Mouse (Mus musculus): ENCODE data around the gene Dner. TPM values are rescaled to one million over a fixed set of nuclear protein-coding genes. Genes with fewer than 3 reads are reported as not detected.

The Dner gene
- polyA plus RNA-seq, 1 experiment from 2014 or later: 0.89 TPM

- peak; percentile 68 for DNase-seq
- TF ChIP-seq CTCF (IDR thresholded peaks at IDR 0.05; ENCODE audit: low read depth): no peak
- no peak overlapping the region for H3K4me3 ChIP-seq (ENCODE audit: low read depth, low read length)
- H3K4me2 ChIP-seq: no peak overlapping the region
- no peak overlapping the region; the same call in 1 of the 2 replicates for H3K27ac ChIP-seq (ENCODE audit: low read depth)
- no peak for ATAC-seq (ENCODE audit: insufficient read depth)
- no peaks in the 10 kb centered on the region for H3K9me3 ChIP-seq (ENCODE audit: low read depth, low read length)
- 0 out of 2 replicates have a peak, but pooled peaks cover 5% of the 10 kb centered on the region for H3K4me1 ChIP-seq (ENCODE audit: insufficient read depth)
- H3K36me3 ChIP-seq (ENCODE audit: insufficient read depth): no peaks in the 10 kb centered on the region
- WGBS: 29% methylated on average over 1 of the region's 1 CpGs
- no peak overlapping the region for H3K9ac ChIP-seq
- no peaks in the 10 kb centered on the region for H3K27me3 ChIP-seq (ENCODE audit: insufficient read depth, low read length)
Observed at GRCm38 (mm10) chr1:84508510-84508909, 187.5 kb downstream of the Dner start.

DNA sequence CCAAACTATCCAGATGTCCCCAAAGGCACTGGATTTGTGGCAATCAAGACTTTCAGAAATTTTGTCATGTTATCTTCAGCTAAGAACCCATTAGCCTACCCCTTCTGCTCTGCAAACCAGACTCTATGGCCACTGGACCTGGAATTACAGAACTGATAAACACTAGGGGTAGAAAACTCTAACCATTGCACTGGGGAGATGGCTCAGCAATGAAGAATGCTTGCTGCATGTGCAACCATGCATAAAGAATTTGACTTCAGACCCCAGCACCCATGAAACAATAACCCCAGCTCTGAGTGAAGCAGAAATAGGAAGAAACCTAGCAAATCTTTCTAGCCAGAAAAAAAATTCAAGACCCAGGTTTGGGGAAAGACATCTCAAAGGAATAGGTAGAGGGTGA, 188.5 kb downstream of the Dner start:
- Histone ChIP-seq H3K4me1 (ENCODE audit: insufficient read depth) (0 out of 2 replicates have a peak, but pooled peaks cover 5% of the 10 kb centered on the region), H3K4me2 (no peak overlapping the region), H3K9ac (no peak overlapping the region), H3K9me3 (ENCODE audit: low read depth, low read length) (no peaks in the 10 kb centered on the region), H3K36me3 (ENCODE audit: insufficient read depth) (no peaks in the 10 kb centered on the region), H3K27ac (ENCODE audit: low read depth) (no peak overlapping the region), H3K27me3 (ENCODE audit: insufficient read depth, low read length) (no peaks in the 10 kb centered on the region), H3K4me3 (ENCODE audit: low read depth, low read length) (no peak overlapping the region)
- TF ChIP-seq CTCF (IDR thresholded peaks at IDR 0.05; ENCODE audit: low read depth): no peak
- ATAC-seq (ENCODE audit: insufficient read depth): no peak
- no peak for DNase-seq

GRCm38 (mm10) chr1:84506984-84507546, 189.0 kb downstream of the Dner start:
- H3K27ac ChIP-seq (ENCODE audit: low read depth): no peak overlapping the region
- H3K36me3 ChIP-seq (ENCODE audit: insufficient read depth): no peaks in the 10 kb centered on the region
- no peaks in the 10 kb centered on the region for H3K9me3 ChIP-seq (ENCODE audit: low read depth, low read length)
- no peaks in the 10 kb centered on the region for H3K27me3 ChIP-seq (ENCODE audit: insufficient read depth, low read length)
- no peak overlapping the region for H3K4me3 ChIP-seq (ENCODE audit: low read depth, low read length)
- 22% methylated on average over 6 of the region's 6 CpGs for whole genome bisulfite sequencing
- ATAC-seq (ENCODE audit: insufficient read depth): peak; percentile 78; the same call in 1 of the 2 replicates
- no peak overlapping the region for H3K4me2 ChIP-seq
- 0 out of 2 replicates have a peak, but pooled peaks cover 5% of the 10 kb centered on the region for H3K4me1 ChIP-seq (ENCODE audit: insufficient read depth)
- H3K9ac ChIP-seq: no peak overlapping the region
- peak; percentile 53 for DNase-seq
- no peak for TF ChIP-seq CTCF (IDR thresholded peaks at IDR 0.05; ENCODE audit: low read depth)

- Histone ChIP-seq H3K4me2 (no peak overlapping the region), H3K9me3 (ENCODE audit: low read depth, low read length) (no peaks in the 10 kb centered on the region), H3K27ac (ENCODE audit: low read depth) (no peak overlapping the region), H3K9ac (no peak overlapping the region), H3K4me3 (ENCODE audit: low read depth, low read length) (no peak overlapping the region), H3K27me3 (ENCODE audit: insufficient read depth, low read length) (no peaks in the 10 kb centered on the region), H3K36me3 (ENCODE audit: insufficient read depth) (no peaks in the 10 kb centered on the region), H3K4me1 (ENCODE audit: insufficient read depth) (no peaks in the 10 kb centered on the region)
- DNase-seq: no peak
- 86% methylated on average over 3 of the region's 3 CpGs for WGBS
- no peak for ATAC-seq (ENCODE audit: insufficient read depth)
- TF ChIP-seq CTCF (IDR thresholded peaks at IDR 0.05; ENCODE audit: low read depth): no peak
Observed at GRCm38 (mm10) chr1:84500673-84501072, 195.3 kb downstream of the Dner start.

DNA sequence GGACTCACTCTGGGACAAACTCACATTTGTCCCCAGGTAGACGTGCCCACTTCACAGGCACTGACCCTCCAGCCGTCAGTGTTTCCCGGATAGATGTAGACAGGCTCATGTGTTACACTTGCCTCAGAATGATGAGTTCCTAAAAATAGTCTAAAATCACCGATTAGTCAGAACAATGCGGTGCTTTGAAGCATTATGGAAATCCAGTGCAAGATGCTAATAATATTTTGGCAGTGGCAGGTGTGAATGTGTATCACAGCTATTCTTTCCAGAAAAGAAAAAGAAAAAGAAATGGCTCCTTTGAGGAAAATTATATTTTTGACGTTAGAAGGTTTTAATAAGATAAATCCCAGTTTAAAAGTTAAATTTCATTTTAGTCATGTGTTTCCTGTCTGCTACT, 204.3 kb downstream of the Dner start:
- H3K4me1 ChIP-seq (ENCODE audit: insufficient read depth): no peaks in the 10 kb centered on the region
- no peak for DNase-seq
- ATAC-seq (ENCODE audit: insufficient read depth): no peak
- H3K27me3 ChIP-seq (ENCODE audit: insufficient read depth, low read length): no peaks in the 10 kb centered on the region
- no peak overlapping the region for H3K4me2 ChIP-seq
- no peak overlapping the region for H3K27ac ChIP-seq (ENCODE audit: low read depth)
- 82% methylated on average over 6 of the region's 6 CpGs for WGBS
- H3K36me3 ChIP-seq (ENCODE audit: insufficient read depth): no peaks in the 10 kb centered on the region
- no peak overlapping the region for H3K9ac ChIP-seq
- no peak overlapping the region for H3K4me3 ChIP-seq (ENCODE audit: low read depth, low read length)
- no peaks in the 10 kb centered on the region for H3K9me3 ChIP-seq (ENCODE audit: low read depth, low read length)
- no peak for TF ChIP-seq CTCF (IDR thresholded peaks at IDR 0.05; ENCODE audit: low read depth)

GRCm38 (mm10) chr1:84488546-84488945, 207.5 kb downstream of the Dner start:
- Histone ChIP-seq H3K9me3 (ENCODE audit: low read depth, low read length) (no peaks in the 10 kb centered on the region), H3K4me2 (no peak overlapping the region), H3K4me3 (ENCODE audit: low read depth, low read length) (no peak overlapping the region), H3K4me1 (ENCODE audit: insufficient read depth) (no peaks in the 10 kb centered on the region), H3K27me3 (ENCODE audit: insufficient read depth, low read length) (no peaks in the 10 kb centered on the region), H3K36me3 (ENCODE audit: insufficient read depth) (no peaks in the 10 kb centered on the region), H3K27ac (ENCODE audit: low read depth) (no peak overlapping the region), H3K9ac (no peak overlapping the region)
- no peak for TF ChIP-seq CTCF (IDR thresholded peaks at IDR 0.05; ENCODE audit: low read depth)
- 94% methylated on average over 1 of the region's 1 CpGs for WGBS
- ATAC-seq (ENCODE audit: insufficient read depth) (no peak), DNase-seq (no peak)

- Histone ChIP-seq H3K4me3 (ENCODE audit: low read depth, low read length) (no peak overlapping the region), H3K9me3 (ENCODE audit: low read depth, low read length) (no peaks in the 10 kb centered on the region), H3K27ac (ENCODE audit: low read depth) (no peak overlapping the region), H3K27me3 (ENCODE audit: insufficient read depth, low read length) (no peaks in the 10 kb centered on the region), H3K4me1 (ENCODE audit: insufficient read depth) (no peaks in the 10 kb centered on the region), H3K9ac (no peak overlapping the region), H3K4me2 (no peak overlapping the region), H3K36me3 (ENCODE audit: insufficient read depth) (no peaks in the 10 kb centered on the region)
- no peak for TF ChIP-seq CTCF (IDR thresholded peaks at IDR 0.05; ENCODE audit: low read depth)
- DNase-seq: no peak
- no peak for ATAC-seq (ENCODE audit: insufficient read depth)
Observed at GRCm38 (mm10) chr1:84485066-84485465, 211.0 kb downstream of the Dner start.

DNA sequence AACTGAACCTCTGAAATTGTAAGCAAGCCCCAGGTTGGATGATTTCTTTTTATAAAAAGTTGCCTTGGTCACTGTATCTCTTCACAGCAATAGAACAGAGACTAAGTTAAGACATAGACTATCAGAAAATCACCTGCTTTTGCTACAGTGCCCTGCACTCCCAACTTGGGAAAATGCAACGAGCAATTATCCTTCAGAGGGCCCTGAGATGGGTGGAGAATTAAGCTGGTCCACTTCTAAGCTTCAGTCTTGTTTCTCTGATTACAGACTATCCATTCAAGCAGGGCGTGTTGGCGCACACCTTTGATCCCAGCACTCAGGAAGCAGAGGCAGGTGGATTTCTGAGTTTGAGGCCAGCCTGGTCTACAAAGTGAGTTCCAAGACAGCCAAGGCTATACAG, 211.4 kb downstream of the Dner start:
- WGBS: 85% methylated on average over 3 of the region's 3 CpGs
- ATAC-seq (ENCODE audit: insufficient read depth) (no peak), DNase-seq (no peak)
- no peaks in the 10 kb centered on the region for H3K4me1 ChIP-seq (ENCODE audit: insufficient read depth)
- no peak for TF ChIP-seq CTCF (IDR thresholded peaks at IDR 0.05; ENCODE audit: low read depth)
- H3K9me3 ChIP-seq (ENCODE audit: low read depth, low read length): no peaks in the 10 kb centered on the region
- H3K9ac ChIP-seq: no peak overlapping the region
- H3K36me3 ChIP-seq (ENCODE audit: insufficient read depth): no peaks in the 10 kb centered on the region
- no peak overlapping the region for H3K27ac ChIP-seq (ENCODE audit: low read depth)
- H3K27me3 ChIP-seq (ENCODE audit: insufficient read depth, low read length): no peaks in the 10 kb centered on the region
- no peak overlapping the region for H3K4me2 ChIP-seq
- H3K4me3 ChIP-seq (ENCODE audit: low read depth, low read length): no peak overlapping the region

Data from lung, embryonic 14.5 days (tissue).